Mouse (Mus musculus) retina, embryonic 14.5 days (tissue): ENCODE measurements around the gene Chpf2.
A peak's percentile ranks its signal among the peaks of the same experiment; 100 is the strongest.

Experiments
- DNase-seq: peaks from one replicate; pipeline ENCODE4 v3.0.0-alpha.2; 2015; ENCODE audit warnings: low spot score

Chpf2 gene

DNA sequence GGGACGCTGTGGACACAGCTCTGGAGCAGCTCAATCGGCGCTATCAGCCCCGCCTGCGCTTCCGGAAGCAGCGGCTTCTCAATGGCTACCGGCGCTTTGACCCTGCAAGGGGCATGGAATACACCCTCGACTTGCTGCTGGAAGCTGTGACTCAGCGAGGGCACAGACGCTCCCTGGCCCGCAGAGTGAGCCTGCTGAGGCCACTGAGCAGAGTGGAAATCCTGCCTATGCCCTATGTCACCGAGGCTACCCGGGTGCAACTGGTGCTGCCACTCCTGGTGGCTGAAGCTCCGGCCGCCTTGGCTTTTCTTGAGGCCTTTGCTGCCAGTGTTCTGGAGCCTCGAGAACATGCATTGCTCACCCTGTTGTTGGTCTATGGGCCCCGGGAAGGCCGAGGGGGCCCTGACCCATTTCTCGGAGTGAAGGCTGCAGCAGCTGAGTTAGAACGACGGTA is 4.8 kb downstream of the Chpf2 start:
- DNase-seq = no peak

DNA sequence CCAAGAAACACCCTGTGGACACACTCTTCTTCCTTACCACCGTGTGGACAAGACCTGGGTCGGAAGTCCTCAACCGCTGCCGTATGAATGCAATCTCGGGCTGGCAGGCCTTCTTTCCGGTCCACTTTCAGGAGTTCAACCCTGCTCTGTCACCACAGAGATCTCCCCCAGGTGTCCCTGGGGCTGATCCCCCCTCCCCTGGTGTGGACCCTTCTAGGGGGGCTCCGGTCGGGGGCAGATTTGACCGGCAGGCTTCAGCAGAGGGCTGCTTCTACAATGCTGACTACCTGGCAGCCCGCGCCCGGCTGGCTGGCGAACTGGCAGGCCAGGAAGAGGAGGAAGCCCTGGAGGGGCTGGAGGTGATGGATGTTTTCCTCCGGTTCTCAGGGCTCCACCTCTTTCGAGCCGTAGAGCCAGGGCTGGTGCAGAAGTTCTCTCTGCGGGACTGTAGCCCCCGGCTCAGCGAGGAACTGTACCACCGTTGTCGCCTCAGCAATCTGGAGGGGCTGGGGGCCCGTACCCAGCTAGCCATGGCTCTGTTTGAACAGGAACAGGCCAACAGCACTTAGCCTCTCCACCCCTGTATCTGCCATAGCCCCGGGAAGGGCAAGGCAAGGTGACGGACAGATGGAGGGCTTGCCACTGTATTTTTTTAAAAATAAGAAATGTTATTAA is 5.4 kb downstream of the Chpf2 start:
- no peak for DNase-seq

DNA sequence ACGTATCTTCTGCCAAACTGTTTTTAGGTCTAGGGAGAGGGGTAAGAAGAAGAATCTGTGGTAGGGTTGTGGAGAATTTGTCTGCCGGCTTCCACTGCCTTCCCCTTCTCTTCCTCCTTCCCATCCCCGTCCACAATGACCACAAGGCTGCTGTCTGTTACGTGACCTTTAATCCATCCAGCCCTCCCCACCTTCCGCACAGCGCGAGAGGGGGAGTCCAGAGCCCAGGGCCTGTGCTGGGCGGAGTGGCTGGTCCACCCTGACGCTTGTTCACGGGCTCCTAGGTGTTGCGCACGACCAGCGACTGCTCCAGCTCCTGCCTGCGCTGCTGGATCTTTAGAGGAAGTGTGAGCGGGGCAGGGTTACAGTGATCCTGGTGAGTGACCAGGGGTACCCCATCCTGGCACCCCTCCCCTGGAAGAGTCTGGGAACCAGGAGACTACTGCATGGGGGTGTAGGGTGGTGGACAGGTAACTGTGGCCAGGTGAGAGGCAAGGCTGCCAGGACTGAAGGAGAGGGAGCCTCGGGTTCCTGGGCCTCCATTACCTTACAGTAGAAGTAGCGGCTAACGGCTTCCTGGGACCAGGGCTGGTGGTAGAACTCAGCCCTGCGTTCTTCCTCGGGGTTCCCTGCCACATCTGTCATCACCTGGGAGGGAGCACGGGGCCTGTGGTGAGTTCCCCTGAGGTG is 6.1 kb downstream of the Chpf2 start:
- DNase-seq = no peak

DNA sequence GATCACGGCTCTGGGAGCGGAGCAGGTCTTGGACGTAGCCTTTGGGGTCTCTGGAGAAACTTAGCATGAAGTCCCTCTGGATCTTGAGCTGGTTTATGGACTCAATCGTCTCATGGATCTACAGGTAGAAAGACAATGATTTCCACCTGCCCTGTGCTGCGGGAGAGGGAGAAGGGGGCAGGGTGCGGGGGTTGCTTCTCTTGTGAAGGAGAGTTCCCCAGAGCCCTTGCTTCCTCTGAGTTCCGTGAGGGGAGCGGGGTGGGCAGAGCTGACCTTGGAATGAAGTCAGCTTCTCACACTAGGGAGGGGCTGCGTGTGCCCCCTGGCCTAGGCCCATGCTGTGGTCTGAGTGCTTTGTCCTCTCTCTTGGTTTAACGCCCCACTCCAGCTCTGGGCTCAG is 6.7 kb downstream of the Chpf2 start:
- no peak for DNase-seq

DNA sequence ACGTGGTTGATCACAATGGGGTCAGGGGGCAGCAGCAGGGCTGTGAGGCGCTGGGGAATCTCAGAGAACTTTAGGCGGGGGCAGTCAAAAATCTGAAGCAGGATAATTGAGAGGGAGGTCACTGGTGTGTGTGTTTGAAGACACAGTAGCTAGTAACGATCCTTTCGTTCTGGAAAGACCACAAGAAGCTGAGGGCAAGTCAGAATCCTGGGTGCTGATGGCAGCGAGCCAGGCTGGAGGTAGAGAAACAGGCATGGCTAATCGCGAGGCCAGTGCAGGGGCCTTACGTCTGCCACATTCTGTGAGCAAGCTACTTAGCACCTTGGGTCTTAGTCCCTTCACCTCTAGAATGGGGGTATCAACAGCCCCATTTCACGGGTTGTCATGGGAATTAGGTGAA is 7.4 kb downstream of the Chpf2 start:
- DNase-seq = no peak

DNA sequence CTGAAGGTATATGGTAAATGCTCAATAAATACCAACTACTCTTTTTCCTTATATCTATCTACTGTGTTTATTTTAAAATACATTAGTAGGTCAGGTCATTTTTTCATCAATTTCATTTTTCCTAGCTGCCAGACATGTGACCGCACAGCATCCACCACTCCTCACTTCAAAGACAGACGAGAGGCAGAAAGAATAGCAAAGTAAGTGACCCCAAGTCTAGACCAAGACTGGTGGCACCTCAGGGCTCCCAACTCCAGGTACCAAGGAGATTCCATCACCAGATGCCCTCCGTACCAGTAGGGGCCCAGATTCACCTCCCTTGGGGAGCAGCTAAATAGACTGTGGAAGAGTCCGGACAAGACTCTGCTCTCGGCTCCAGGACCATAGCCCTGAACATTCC is 7.8 kb downstream of the Chpf2 start:
- no peak for DNase-seq

DNA sequence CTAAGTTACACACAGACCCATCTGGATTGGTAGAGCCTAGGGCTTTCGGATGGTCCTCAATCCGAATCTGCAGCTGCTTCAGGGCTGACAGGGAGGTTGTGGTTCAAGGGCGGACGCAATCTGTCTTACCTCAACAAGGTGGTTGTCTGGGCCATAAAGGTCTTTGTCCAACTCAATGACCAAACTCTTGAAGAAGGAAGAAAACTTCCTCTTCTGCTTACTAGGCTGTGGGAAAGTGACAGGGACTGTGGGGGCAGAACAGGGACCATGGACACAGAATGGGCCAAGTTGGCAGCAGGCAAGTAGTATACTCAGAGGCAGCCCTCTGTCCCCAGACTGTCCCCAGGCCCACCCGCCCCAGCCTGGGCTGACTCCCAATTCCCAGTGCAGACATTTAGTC is 8.7 kb downstream of the Chpf2 start:
- no peak for DNase-seq

DNA sequence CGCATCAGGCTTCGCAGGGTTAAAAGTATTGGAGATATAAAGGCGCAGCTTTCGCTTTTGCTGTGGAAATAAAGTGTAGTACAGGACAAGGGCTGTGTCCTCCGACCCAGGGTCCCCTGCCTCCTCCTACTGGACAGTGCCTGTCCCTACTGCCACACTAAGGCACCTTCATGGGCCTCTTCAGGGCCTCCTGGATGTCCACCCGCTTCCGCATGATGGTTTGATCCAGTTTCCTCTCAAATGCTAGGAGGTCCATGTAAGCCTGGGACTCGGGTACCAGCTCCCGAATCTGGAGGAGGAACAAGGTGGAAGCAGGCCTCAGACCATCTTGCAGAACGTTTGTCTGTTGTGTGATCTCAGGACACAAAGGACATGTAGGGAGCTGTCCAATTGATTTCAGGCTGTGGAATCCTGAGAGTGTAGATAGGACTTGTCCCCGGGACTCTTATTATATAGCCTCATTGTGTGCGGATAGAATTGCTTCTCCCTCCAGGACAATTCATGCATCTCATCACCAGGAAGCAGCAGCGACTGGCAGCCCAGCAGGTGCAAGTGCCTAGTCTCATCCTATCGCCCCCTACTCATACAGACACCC is 9.3 kb downstream of the Chpf2 start:
- DNase-seq = no peak

DNA sequence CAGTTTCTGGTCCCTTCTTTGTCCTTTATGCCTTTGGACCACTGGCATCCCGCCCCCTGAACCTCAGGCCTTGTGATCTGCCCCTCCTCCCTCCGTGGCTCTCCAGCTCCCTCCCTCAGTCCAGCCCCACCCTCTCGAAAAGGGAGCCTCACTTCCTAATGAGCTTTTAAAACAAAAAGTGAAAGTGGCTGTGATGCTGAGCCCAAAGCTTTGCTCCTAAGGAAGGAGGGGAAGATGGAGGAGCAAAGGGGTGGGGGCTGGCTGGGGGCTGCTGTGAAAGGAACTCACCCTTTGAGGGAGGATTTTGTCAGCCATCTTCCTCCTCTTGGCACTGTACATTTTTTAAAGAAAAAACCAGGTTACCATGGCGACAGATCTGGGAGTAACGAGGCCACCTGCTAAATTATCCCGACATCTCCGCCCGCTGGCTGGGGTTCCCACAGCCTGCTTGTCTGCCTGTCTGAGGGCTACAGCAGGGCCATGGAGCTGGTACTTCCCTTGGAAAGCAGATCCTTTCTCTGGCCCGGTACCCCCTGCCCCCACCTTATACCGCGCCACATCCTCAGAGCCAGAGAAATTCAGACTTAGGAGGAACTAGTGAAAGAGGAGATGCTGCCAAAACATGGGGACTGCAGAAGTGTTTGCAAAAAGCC is 10.1 kb downstream of the Chpf2 start:
- no peak for DNase-seq

DNA sequence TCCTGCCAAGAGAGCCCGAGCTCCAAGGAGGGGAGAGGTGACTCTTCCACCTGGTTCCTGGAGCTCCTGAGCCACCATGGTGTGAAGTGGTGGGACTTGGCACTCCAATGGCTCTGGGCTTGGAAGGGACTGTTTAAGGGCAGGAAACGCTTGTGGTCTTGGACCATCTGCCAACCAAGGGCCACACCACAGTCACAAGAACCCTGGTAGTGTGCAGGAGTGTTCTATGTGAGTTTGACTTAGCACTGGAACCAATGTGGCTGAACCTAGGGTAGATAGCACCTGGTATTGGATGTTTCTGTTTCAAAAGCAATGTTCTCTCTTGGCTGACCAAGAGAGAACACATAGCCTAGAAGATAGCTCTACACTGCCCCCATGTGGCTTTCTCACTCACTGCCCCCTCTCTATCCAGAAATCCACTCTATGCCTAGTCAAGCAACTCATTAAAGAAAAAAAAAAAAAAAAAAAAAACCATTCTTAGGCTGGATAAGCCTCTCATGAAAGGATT is 10.7 kb downstream of the Chpf2 start:
- DNase-seq = peak; percentile 96

DNA sequence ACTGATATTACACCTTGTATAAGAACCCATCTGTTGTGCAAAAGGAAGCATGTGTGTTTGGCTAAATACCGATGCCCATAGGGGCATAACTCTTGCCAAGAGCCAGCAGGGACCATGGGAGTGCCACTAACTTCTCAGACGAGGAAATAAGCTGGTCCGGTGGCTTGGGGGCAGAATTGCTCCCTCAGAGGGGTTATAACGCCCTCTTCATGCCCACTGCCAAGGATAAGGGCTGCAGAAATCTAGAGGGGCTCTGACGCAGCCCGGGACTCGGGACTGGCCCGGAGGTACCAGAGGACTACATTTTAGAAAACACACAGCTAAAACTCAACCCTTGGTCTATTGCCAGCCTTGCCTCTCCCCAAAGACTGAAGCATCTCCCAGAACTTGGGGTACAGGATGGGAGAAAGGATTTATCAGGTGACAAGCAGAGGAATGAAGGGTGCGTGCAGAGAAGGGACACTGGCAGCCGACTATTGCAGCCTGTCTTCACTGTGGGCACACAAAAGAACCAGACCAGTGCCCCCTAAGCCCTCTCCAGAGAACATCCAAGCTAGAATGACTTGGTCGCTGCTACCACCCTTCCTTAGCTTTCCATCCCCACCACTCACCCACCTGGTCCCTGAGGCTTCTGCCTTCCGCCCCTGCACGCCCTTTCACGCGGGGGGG is 11.5 kb downstream of the Chpf2 start:
- DNase-seq = no peak

DNA sequence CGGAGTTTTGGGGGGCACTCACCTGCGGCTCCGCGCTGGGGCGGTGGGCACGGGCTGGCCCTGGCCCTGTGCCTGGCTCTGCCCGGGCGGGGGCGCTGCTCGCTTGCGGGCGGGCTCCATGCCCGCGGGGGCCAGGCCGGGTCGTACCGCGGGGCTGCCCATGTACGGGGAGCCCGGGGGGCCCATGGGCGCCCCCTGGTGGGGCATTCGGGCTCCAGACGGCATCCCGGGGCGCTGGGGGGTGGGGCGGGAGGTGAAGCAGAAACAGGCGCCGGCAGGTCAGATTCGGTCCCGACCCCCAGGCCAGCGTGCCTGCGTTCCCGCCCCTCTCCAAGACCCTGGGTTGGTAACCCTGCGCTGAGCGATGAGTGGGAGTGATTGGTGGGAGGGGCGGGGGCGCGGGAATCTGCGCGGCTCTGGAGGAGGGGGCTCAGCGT is 12.0 kb downstream of the Chpf2 start:
- DNase-seq = peak; percentile 70

DNA sequence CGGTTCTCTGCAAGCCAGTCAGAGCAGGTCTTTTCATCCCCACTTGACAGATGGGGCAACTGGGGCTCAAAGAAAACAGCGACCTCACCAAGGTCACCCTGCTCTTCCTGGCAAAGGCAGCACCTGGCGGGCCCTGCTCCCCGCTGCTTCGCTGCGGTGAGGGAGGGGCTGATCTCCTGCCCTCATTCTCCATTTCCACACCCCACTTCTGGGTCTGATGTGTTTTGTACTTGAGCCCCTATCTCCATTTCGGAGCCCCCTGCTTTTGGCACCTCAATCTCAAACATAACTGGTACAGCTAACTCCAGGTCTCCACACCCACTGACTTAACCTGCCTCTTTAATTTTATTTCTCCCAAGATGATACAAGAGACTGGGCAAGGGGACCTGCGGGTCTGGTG is 12.6 kb downstream of the Chpf2 start:
- no peak for DNase-seq

DNA sequence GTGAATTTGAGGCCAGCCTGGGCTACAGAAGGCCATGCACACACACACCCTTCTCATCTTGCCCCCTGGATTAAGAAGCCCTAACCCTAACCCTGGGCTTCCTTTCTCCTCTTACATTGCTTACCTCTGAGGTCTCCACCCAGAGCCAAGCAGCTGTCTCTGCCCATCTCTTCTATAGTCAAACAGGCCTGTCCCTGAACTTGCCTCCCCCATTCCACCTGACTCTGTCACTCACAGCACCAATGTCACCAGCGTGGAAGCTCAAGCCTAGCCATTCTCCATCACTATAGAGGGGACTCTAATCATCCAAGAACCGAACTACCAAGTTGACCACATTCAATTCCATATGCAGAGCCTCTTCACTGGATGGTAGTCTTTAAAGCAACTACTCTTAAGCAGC is 13.7 kb downstream of the Chpf2 start:
- no peak for DNase-seq

DNA sequence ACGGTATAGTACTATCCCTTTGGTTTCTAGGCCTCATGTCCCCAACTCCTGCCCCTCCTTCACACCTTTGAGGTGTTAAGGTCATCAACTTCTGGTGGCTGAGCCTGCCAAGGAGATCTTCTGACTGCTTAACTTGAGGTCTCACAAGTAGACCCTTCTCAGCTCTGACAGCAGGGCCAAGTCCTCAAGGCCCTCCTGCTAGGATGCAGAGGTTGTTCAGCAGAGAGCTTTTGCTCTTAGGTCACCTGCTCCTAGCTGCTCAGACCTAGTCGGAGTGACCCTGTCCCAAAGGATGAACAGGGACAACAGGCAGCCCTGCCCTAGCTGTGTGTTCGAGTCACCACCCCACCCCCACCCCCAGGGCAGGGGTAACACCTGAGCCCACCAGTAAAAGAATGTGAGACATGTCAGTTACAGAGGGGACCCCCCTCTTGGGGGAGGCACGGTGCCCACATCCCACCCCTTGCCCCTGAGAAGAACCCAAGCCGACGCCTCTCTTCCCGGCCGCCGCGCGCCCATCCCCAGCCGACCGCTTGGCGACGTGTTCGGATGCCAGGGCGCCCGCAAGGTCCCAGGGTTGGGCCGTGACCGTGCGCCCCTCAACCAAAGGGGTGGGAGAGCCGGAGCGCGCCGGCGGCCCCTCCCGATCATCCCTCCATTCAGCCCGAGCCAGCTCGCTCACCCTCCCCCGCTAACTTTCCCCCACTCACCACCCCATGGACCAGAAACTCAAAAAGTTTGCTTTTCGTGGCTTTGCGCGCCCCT is 14.7 kb downstream of the Chpf2 start:
- peak; percentile 33 for DNase-seq

DNA sequence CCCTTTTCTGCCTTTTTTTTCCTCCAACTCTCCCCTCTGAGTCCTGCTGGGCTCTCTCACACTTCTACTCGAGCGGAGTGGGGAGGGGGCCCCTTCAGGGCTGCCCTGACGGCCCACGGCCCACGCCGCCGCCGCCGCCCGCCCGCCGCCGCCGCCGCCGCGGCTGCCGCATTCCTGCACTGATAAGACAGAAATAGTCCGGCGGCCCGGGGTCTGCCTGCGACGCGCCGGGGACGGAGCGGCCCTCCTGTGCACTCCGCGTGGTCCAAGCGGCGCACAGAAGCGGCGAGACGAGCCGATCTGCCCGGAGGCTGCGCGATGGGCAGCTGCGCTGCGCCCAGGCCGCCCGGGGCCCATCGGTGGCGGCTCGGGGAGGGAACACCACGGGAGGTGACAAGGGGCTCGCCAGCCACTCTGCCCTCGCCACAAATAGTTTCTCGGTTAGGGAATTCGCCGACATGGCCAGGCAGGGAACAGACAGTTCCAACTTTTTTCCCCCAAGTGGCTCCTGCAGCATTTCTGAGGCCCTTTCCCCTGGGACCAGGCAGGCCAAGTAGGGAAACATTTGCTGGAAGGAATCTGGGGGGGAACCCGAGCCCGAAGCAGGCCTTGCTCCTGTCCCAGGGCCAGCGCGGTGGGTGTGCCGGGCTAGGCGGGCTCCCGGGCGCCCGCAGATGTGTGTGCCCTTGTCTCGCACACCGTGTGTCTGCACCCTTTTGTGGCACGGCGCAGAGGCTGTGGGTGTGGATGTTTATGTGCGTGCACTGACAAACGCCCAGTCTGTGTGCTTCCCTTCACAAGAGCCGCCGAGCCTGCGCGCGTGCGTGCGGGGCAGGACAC is 15.6 kb downstream of the Chpf2 start:
- peak; percentile 81 for DNase-seq

DNA sequence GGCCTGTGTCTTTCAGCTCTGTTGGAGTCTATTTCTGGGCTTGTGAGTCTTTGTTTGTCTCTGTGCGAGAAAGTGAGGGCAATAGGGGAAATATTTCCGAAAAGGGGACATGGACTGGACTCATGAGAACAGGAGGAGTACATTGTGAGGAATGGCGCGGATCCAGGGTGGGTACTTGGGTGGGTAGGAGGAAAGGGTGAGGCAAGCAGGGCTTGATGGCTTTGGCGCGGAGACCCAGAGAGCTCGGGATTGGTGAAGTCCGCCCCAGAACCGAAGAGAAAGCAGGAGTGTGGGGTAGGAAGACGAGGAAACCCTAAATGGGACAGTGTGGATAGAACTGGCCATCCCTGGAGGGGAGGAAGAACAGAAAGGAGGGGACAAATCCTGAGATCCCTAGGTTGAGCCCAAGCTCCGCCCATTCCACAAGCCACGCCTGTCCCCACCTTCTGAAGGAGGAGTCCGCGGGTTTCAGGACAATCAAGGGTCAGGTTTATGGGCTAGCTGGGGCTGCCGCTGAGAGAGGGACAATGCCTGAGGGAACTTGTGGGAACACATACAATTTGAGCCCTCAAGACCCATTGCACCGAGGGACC is 16.3 kb downstream of the Chpf2 start:
- DNase-seq = peak; percentile 82

DNA sequence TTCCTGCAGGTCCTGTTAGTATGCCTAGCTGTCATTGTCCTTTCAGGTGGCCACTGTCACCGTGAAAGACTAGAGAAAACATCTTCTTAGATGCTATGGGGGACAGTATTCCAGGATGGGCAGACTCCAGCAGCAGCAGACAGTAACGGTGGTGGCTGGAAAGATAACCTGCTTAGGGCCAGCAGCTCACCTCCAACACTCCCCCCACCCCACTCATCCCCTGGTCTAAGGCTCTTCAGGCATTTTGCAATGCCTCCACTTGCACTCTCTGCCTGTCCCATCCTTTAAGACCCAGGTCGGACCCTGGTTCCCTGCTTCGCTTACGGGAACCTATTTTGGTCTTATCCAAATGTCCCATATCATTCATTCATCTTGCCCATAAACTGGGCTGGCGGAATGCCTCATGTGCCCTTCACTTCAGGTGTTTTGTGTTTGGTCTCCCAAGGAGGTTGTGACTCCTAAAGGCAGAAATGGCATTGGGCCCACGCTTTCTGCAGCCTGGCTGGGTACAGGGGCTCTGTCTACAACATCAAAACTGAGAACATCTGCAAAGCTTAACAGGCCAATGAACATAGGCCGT is 17.0 kb downstream of the Chpf2 start:
- no peak for DNase-seq

DNA sequence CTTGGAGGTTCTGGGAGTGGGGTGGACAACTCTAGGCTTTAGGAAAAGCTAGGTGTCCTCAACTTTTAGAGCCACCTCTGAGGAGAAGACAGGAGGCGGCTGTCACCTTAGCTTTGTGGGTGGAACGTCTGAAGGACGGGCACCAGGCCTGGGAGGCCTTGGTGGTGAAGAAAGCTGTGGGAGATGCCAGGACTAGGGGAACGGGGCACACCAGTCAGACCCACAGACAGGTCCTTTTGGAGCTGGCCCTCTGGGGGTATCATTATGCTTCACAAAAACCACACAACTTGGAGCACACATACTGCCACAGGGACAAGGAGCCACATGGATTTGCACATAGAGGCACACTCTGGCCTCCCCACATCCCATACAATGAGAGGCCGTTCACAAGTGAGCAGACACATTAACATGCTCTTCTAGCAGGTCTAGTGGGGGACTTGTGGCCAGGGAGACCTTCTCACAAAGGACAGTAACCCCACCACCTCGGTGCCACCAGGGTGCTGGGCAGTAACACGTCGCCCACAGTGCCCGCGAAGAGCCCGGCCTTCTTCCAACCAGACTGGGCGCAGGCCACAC is 17.6 kb downstream of the Chpf2 start:
- no peak for DNase-seq
